Mouse (Mus musculus): Measurements from ENCODE around the gene Olfr750. TPM values are rescaled to one million over a fixed set of nuclear protein-coding genes. Genes with fewer than 3 reads are reported as not detected.

Olfr750 gene
- total RNA-seq (2021) = under 1 TPM in 1 of 2 experiments, not detected in 1; 0.03 TPM
- long read RNA-seq, experiment 1 = 0 reads
- long read RNA-seq, experiment 2 = 0 reads

DNA sequence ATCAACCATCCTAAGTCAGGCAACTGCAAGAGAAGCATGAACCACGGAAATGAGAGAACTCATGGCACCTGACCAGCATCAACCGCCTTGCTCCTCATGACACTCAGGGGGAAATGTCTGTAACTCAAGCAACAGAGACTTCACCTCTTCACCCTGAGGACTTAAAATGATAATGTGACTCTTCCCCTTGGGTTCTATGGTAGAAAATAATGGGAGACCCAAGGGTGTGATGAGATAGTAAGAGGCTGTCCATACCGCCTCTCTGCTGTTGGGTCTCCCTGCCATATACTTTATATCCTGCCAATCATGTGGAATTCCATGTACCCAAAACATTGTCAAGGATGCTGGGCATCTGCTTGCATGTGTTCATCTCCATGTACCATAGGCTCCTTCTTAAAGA lies at the start of gene Olfr750:
Olfr750 (minus strand) TSS at position 101 of the 400 bp plus-strand sequence.
- DNase-seq (ENCODE audit: low spot score in 2 of 2) = no peak

DNA sequence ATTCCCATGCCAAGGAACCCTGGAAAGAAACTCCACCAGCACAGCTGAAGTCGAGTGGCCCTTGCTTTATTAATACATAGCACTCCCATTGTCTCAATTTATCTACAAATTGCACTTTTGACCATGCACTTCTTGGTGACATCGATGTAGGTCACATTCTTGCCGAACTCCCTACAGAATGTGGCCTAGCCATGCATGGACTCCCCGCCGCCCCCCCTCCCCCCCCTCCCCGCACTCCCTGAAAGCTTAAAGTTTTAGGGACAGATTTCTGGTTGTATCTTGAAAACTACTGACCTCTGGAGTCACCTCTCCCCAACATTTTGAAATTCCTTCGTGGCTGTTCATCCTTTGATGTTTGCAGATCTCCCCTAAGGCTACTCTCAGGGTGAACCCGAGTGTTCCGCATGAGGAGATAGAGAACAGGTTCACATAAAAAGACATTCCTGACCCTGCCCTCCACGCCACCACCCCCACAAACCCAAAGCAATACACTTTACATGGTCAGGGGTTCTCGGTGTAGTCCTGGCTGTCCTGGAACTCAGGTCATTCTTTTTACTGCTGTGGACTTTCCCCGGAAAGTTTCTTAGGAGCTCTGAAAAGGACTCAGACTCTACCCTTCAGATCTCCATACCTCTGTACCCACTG lies 39.8 kb upstream of the Olfr750 start, which contains the start of gene Eddm3b:
Eddm3b (plus strand) TSS at position 511 of the 645 bp plus-strand sequence.
- DNase-seq (ENCODE audit: low spot score in 2 of 2) = no peak

DNA sequence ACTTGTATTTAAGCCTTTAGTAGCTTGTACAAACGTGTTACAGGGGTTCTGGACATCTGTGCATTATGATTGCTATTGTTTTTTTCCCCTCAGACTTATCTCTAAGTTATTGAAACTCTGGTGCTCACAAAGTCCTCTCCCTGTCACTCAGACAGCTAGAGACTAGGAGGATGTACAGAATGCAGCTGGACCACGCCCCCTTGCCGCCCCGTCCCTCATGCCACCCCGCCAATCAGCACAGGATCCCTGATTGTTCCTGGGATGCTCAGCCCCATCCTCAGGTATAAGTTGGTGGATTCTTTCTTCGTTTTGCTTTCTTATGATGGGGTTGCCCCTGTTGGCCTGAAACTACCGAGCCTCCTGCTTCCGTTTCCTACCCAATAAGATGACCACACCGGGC lies 39.2 kb upstream of the Olfr750 start:
- DNase-seq (ENCODE audit: low spot score in 2 of 2) = no peak

DNA sequence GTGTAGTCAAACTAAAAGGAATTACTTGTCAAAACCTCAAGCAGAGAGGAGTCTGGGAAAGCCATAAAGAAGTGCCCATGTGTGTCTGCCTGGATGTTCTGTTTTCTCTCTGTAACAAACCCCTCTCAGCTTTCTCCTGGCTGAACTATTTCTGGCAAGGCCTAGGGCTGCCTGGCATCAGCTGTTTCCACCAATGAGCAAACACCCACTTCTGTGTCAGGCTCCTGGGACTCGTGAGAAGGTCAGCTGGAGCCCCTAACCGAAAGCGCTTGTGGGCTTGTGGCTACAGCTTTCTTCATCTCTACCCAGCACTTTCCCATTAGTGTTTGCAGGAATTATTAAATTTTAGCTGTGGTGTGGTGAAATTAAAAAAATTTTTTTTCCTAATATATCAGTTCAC lies 37.7 kb upstream of the Olfr750 start:
- DNase-seq (ENCODE audit: low spot score in 2 of 2) = no peak

DNA sequence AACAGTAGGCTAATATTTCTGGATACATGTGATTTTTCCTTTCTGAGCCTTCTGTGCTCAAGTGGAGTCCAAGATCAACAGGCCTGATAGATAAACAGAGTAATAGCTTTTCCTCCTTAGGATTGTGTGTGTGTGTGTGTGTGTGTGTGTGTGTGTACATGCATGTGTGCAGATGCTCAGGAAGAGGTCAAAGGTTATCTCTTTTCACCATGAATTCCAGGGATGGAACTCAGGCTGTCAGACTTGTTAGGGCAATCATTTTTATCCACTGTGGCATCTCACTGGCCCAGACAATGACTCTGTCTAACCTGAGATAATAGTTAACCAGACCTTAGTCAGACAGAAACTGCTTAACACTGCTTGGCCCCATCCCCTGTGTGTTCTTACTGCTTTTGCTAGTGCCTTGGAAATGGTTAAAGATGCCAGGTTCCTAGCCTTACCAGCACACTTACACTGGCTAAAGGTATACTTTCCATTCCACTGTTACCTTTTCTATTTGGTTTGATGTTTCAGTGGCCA lies 32.3 kb upstream of the Olfr750 start:
- no peak for DNase-seq (ENCODE audit: low spot score in 2 of 2)

DNA sequence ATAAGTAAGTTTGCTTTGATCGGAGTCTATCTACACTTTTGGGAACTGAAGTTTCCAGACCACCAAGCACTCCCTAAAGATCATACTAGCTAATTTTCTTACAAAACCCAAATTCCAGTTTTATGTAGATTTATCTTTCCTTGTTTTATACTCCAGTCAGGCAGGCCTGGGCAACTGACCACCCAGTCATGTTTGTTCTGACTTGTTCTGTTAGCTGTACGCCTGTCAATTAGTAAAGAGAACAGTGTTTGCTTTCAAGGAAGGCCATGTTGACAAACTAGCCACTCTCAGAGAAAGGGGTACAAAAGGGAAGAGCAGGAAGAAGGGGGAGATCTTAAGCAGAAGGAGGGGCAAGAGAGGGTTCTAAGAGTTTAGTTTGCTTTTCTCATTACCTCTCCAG lies 30.1 kb upstream of the Olfr750 start:
- DNase-seq (ENCODE audit: low spot score in 2 of 2) = no peak

DNA sequence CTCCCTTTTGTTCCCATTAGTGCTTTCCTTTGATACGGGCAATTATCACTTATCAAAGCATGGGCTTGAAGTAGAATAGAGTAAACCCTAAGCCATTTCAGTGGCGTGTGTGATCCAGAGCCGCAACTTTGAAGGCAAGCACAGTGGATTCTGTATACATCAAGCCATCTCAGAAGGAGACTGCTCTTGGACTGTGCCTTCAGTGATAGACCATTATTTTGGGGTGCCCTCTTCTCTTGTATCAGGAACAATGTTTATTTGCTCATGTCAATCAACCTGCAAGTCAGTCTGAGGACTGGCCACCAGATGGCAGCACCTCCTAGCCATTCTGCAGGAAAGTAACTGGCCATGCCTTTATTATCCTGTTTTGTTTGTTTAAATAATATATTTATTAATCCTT lies 29.0 kb upstream of the Olfr750 start:
- DNase-seq (ENCODE audit: low spot score in 2 of 2) = peak; percentile 59 to 68

DNA sequence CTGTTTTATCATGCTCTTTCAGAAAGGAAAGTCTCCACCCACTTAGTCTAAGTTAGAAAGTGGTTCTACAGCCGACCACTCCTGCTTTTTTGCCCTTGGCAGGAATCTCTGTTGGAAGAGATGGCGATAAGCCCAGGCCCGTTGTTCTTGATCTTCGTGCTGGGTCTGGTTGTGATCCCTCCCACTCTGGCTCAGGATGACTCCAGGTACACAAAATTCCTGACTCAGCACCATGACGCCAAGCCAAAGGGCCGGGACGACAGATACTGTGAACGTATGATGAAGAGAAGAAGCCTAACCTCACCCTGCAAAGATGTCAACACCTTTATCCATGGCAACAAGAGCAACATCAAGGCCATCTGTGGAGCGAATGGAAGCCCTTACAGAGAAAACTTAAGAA lies 27.0 kb upstream of the Olfr750 start:
- DNase-seq (ENCODE audit: low spot score in 2 of 2) = no peak

DNA sequence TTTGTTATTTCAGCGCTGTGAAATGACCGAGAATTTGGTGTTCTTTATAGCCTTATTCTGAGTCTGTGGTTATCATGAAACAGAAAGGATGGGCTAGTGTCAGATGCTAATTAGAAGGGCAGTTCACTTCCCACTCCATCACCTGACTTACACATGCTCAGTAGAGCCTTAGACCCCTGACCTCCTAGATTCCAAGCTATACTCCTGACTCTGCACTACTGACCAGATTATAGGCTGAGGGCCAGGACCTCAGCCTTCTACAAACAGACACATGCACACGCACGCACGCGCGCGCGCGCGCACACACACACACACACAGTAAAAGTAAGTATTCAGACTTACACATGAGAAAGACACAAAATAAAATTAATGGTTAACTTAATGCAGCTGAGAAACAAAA lies 24.7 kb upstream of the Olfr750 start:
- DNase-seq (ENCODE audit: low spot score in 2 of 2) = no peak

DNA sequence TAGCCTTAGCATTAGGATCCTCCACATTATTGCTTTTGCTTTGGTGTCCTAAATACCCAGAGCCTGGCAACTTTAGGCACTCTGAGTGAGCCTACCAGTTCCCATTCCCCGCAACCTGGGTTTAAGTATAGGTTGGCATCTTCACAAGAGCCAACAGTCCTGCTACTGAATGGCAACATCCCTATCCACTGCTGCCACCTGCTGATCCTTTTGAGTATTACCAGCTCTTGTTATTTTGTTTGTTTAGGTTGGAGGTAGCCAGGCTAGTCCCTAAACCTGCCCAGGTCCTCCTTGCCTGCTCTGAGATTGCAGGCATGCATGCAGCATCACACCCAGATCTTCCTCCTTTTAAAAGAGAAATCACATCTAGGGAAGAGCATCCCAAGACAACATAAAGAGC lies 24.1 kb upstream of the Olfr750 start:
- DNase-seq (ENCODE audit: low spot score in 2 of 2) = peak; percentile 53 to 83

DNA sequence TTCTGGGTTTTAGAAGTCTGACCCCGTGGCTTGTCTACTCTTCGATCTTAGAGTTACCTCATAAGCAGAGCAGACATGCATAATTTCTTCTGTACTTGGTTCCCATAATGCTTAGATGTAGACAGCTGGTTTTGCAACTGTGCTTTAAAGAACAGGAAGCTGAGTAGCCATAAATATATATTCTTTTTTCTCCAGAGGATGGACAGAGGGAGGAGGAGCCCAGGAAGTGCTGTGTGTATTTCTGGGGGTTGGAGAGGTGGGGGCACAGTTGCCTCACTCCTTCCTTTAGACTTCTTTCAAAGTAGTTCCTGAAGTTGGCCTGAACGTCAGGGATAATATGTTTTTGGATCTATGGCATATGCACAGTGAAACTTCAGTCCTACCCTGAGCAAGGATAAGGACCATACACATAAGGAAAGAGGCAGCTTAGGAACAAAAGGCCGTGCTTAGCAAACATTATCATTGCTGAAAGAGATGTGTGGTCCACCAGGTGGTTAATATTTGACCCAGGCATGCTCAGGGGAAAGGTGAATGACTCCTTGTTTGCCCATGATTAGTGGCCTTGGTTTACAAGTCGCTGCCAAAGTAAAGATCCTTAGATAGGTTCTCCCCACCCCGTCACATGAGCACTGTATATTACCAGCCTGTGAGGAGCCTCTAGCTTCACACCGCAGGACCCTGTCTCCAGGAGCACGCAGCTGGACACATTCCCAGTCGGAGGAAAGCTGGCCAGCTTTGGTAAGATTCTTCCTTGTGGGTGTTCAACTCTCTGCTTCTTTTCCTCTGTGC lies 21.7 kb upstream of the Olfr750 start:
- DNase-seq (ENCODE audit: low spot score in 2 of 2) = no peak

DNA sequence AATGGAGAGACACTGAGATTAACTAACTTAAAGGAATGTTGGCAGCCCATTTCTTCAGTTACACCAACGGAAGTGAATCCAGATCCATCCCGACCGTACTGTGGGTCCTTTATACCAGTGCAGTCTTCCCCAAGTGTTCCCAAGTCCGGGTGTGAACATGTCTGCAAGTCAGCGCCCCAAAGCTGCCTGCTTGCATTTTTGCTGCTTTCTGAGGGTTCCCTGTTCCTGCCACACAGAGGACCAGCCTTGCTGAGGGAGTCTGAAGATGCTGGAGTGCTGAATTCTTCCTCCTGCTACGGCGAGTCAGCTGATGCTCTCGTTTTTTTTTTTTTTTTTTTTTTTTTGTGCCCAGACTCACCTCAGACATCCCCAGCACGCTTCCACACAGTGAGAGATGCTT lies 20.7 kb upstream of the Olfr750 start:
- no peak for DNase-seq (ENCODE audit: low spot score in 2 of 2)

DNA sequence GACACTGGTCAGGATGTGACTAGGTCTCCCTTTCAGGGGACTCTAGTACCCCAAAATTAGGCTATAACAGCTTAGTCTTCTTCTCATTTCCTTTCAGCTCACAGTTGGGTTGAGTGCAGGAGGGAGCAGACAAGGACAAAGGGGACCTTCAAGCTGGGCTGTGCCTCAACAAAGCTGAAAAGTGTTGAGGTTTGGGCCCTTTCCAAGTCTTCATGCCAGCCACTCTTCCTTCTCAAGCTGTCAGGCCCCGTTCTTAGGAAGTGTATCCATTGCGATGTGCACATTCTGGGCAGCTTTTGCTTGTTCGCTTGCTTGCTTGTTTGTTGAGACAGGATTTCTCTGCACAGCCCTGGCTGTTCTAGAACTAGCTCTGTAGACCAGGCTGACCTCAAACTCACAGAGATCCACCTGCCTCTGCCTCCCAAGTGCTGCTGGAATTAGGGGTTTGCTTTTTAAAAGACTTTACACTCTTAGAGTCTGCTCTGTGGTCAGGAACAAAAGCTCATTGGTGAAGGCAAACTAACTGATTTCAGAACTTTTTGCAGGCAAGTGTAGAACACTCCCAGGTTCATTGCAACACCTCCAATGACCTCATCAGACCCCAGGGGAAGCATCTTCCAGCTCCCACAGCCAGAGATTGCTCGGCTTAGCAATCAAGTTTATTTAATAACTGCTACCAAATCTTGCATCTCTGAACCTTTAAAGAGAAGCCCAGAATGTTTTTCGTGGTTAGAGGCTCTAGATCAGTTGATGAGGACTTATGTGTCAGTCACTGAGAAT lies 20.1 kb upstream of the Olfr750 start:
- DNase-seq (ENCODE audit: low spot score in 2 of 2) = no peak

DNA sequence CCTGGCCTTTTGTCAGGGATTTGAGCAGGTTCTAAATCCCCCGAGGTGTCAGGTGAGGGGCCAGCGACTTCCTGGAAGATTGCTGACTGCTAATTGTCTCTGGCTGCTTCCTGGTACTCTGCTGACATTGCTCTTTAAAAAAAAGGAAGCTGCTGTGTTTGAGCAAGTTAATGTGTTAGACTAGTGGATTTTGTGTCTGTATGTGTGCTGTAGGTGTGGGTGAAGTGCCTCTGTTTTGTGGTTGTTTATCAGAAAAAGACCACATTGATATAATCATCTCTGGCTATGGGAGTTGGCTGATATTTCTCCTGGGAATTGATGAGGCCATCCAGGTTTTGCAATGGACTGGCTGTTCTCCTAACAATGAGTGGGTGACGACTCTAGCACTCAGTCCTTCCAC lies 19.3 kb upstream of the Olfr750 start:
- DNase-seq (ENCODE audit: low spot score in 2 of 2) = no peak

DNA sequence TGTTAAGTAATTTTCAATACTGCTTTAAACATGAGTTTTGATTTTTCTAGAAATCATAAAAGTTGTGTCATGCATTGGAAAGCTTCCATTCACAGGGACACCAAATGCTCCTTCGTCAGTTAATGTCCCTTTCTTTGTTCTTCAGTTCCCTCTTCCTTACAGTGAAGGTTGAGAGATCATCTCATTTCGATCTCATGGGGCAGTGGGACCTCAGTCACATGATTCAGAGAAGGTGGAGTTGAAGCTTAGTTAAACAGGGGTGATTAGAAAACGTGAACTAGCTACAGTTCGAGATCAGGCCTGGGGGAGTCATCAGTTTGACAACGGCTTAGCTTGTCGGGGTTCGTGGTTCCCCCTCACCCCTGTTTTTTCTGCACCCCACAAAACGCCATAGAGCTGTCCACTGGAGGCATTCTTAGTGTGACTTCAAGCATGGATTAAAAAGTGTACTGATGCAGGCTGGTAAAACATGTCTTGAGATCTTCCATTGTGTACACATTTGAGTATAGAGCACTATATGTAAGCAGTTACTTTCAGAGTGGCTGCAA lies 17.9 kb upstream of the Olfr750 start:
- no peak for DNase-seq (ENCODE audit: low spot score in 2 of 2)

DNA sequence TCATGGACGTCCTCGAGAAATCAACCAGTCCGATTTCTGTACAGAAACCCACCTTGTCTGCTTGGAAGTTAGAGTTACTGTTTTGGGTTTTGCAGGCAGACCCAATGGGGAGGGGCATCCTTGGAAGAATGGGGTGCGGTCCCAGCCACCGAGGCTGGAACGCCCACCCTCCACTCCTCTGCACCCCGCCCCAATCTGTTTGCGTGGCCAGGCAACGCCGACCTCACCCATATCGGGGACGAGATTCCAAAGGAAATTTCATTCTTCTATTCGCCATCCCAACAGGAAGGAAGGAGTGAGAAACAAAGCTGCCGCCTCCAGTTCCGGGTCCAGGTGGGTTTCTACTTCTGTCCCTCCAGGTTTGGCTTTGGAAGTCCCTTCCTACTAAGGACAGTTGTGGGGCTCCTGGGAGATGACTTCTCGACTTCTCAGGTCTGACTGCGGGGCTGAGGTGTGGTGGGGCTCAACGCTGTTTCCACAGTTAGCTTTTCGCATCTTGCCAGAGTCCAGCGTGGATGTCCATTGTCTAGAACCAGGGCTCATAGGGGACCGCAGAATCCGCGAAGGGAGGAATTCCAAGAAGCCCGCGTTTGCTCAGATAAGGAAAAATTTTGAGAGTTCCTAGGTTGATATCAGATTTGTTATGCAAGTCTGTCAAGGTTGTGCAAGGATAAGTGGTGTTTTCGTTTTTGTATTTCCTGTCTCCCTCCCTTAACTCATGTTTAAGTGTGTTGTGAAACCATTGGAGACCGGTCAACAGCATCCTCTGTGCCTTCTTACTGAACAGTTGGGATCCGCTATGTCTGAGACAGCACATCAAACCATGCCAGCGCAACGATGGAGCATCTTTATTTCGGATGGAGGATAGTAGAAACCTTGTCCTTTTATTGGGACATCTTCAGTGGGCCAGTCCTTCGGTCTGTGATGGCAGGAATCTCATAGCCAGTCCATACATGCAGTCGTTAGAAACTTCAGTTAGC lies 17.0 kb upstream of the Olfr750 start, which contains the start of the genes Rnase4 and Ang:
Rnase4 (plus strand) TSS at position 157 of the 980 bp plus-strand sequence.
Ang (plus strand) TSS at position 230 of the 980 bp plus-strand sequence.
- peak; percentile 24 to 50 for DNase-seq (ENCODE audit: low spot score in 2 of 2)

DNA sequence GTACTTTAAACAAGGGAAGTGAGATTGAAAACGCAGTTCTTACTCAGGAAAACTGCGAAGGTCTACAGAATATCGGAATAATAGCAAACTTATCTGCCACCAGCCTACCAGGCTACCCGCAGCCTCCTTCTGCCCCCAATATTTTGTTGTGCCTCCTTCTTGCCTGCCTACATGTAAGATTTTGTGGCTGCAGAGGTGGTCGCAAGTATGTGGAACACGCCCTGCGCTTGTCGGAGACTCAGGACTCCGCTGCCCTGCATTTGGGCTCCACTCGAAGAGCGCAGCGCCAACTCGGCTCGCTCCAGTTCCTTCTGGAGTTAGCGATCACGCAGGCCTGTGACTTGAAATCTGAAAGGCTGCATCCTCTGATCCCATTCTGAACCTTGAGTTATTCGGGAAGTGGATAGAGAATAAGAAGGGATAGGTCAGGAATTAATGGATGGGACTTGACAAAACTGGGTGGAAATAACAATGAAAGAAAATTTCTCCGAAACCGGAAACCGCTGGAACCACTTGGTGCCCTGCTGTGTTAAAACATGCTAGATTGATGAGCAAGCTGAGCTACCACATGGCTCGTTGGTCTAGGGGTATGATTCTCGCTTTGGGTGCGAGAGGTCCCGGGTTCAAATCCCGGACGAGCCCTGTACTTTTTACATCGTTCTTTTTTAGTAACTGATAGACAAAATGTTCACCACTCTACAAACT lies 16.0 kb upstream of the Olfr750 start:
- peak; percentile 85 to 92 for DNase-seq (ENCODE audit: low spot score in 2 of 2)

DNA sequence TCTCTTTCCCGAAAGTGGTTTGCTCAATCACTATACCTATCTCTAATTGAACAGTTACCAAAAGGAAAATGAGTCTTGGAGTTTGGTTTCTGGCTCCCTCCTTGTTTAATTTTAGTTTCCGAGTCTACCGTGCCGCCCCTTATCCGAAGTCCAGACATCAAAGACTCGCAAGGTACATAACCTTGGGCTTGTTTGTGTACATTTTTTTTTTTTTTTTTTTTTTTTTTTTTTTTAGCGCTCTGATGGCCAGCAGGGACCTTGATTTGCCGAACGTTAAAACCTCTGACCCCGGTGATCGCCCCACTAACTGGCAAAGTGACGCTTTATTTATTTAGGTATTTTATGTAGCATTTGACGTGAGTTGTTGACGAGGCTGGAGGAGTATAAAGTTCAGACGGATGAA lies 15.4 kb upstream of the Olfr750 start:
- peak in 1 of 2 experiments; percentile 7 for DNase-seq (ENCODE audit: low spot score in 2 of 2)
